Mouse (Mus musculus) MEL (cell line): ENCODE data around the gene Fbxw11.

ENCODE experiments used
- CHD1 ChIP-seq: IDR thresholded peaks from 2 replicates; pipeline ENCODE4 v1.6.1; 2012; ENCODE audit warnings: low read depth, mild to moderate bottlenecking, inconsistent platforms, low read length, improper control_type of control experiment
- CTCF ChIP-seq, 3 experiments: IDR thresholded peaks in 2 of 3; conservative IDR thresholded peaks in 1 of 3; 2 replicates each; pipeline ENCODE4 v1.5.1; 2011 to 2012; ENCODE audit warnings: low read length in 3 of 3, low read depth in 2 of 3, mild to moderate bottlenecking in 2 of 3, improper control_type of control experiment in 1 of 3, inconsistent platforms in 1 of 3, mixed read lengths in 1 of 3, moderate library complexity in 1 of 3; ENCODE audit not compliant: control insufficient read depth in 1 of 3, insufficient read depth in 1 of 3, poor library complexity in 1 of 3, severe bottlenecking in 1 of 3
- MAFK ChIP-seq: IDR thresholded peaks from 2 replicates; pipeline ENCODE4 v1.6.1; 2011; ENCODE audit warnings: low read depth, mild to moderate bottlenecking, low read length, improper control_type of control experiment, borderline replicate concordance
- MAZ ChIP-seq: IDR thresholded peaks from 2 replicates; pipeline ENCODE4 v1.6.1; 2012; ENCODE audit warnings: low read depth, mild to moderate bottlenecking, inconsistent platforms, low read length, improper control_type of control experiment
- MYC ChIP-seq: IDR thresholded peaks from 2 replicates; pipeline ENCODE4 v1.6.1; 2011; ENCODE audit warnings: low read depth, mild to moderate bottlenecking, low read length, improper control_type of control experiment, moderate library complexity
- ZMIZ1 ChIP-seq: IDR thresholded peaks from 2 replicates; pipeline ENCODE4 v1.6.1; 2012; ENCODE audit warnings: low read depth, mild to moderate bottlenecking, inconsistent platforms, low read length, improper control_type of control experiment, moderate library complexity
- ZNF384 ChIP-seq: IDR thresholded peaks from 2 replicates; pipeline ENCODE4 v1.6.1; 2012; ENCODE audit warnings: low read depth, mild to moderate bottlenecking, inconsistent platforms, low read length, improper control_type of control experiment

DNA sequence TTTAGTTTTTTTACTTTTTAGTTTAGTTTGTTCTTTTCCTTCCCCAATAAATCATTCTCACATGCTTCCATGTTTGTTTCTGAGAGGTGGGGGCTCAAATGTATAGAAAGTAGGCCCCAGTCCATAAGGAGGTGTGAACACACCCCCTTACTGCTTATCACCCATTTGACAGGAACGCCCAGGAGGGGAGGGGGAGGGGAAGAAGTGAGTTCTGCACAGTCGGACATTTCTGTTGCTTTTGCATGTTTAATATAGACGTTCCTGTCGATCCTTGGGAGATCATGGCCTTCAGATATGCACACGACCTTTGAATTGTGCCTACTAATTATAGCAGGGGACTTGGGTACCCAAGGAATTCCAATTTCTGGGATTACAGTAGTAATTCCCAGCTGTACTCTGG lies 103.5 kb downstream of the Fbxw11 start:
- TF ChIP-seq MAFK (no peak), CTCF (IDR thresholded peaks at IDR 0.05 in 2 of 3, conservative IDR thresholded peaks at IDR 0.05 in 1 of 3; ENCODE audit: control insufficient read depth in 1 of 3, insufficient read depth in 1 of 3, low read depth in 2 of 3, low read length in 3 of 3, poor library complexity in 1 of 3, severe bottlenecking in 1 of 3) (no peak), ZMIZ1 (no peak), ZNF384 (no peak), MAZ (no peak), MYC (no peak), CHD1 (no peak)
